Mouse (Mus musculus) stomach, embryonic 16.5 days (tissue): ENCODE data around the gene Plekhg2. TPM values are rescaled to one million over a fixed set of nuclear protein-coding genes. Genes with fewer than 3 reads are reported as not detected.
A peak's percentile ranks its signal among the peaks of the same experiment; 100 is the strongest.

Source experiments
- ATAC-seq: fragments of 200-750 bp; cut with Nextera tagmentation; 2 replicates; pipeline ENCODE4 v1.8.0; 2017; ENCODE audit warnings: moderate number of reproducible peaks, moderate TSS enrichment; ENCODE audit not compliant: insufficient read depth, low FRiP score
- H3K27ac ChIP-seq: fragments of 300-500 bp; sonication (generic); 2 replicates; pipeline ENCODE4 v1.5.1; 2014; ENCODE audit warnings: low read length
- H3K27me3 ChIP-seq: fragments of 300-500 bp; sonication (generic); 2 replicates; pipeline ENCODE4 v1.6.1; 2014; ENCODE audit warnings: low read length, control low read depth, mixed read lengths; ENCODE audit not compliant: control insufficient read depth, insufficient read depth
- H3K36me3 ChIP-seq: fragments of 300-500 bp; sonication (generic); 2 replicates; pipeline ENCODE4 v1.6.1; 2014; ENCODE audit warnings: low read length; ENCODE audit not compliant: control insufficient read depth, insufficient read depth
- H3K4me1 ChIP-seq: fragments of 300-500 bp; sonication (generic); 2 replicates; pipeline ENCODE4 v1.6.1; 2014; ENCODE audit warnings: low read length, control low read depth, mixed read lengths; ENCODE audit not compliant: control insufficient read depth, insufficient read depth
- H3K4me2 ChIP-seq: fragments of 300-500 bp; sonication (generic); 2 replicates; pipeline ENCODE4 v1.6.1; 2014; ENCODE audit warnings: low read depth, low read length, mixed read lengths
- H3K4me3 ChIP-seq: fragments of 300-500 bp; sonication (generic); replicated peaks from 2 replicates; pipeline ENCODE4 v1.5.1; 2014; ENCODE audit warnings: mild to moderate bottlenecking, low read length
- H3K9ac ChIP-seq: fragments of 300-500 bp; sonication (generic); 2 replicates; pipeline ENCODE4 v1.6.1; 2014; ENCODE audit warnings: low read length
- H3K9me3 ChIP-seq: fragments of 300-500 bp; sonication (generic); replicated peaks from 2 replicates; pipeline ENCODE4 v1.6.1; 2016; ENCODE audit warnings: low read length, control low read depth; ENCODE audit not compliant: control insufficient read depth
- WGBS: fragments of 180-500 bp; shearing (Covaris S2); extraction: QIAGEN DNeasy Blood & Tissue Kit; methylation state at CpG from one replicate; pipeline ENCODE4 v1.1.7; 2014; 5-methylcytosine and 5-hydroxymethylcytosine counted together
- polyA plus RNA-seq: library from polyadenylated mRNA; unstranded; fragments of >200 nt; fragmentation: Nextera tagmentation; extraction: Ambion mirVana; gene quantifications from 2 replicates; pipeline ENCODE4 v1.2.1, GENCODE M21; 2015

Gene Plekhg2
- polyA plus RNA-seq, 1 experiment from 2014 or later = 50.7 TPM

DNA sequence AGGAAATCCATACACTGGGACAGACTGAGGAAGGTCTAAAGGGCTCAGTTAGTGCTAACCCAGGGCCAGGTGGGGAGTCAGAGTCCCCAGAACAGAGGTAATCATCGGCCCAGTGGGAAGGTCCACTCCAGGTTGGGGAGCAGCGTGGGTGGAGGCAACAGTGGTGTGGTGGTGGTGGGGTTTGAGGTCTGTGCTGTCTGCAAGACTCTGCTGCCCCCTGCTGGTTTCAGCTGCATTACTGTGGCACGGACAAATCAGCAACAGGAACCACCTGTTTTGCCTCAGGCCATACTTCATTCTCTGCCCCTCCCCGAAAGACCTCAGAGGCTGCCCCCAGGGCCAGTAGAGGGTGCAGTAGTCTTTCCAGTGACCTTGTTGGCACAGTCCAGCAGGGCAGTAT is 14.1 kb upstream of the Plekhg2 start:
- H3K9me3 ChIP-seq = no peaks in the 10 kb centered on the region
- peaks cover 10% of the 10 kb centered on the region; the same call in 1 of the 2 replicates for H3K36me3 ChIP-seq
- WGBS = 5% methylated on average over 4 of the region's 4 CpGs
- peak overlapping the region; percentile 36; the same call in 1 of the 2 replicates for H3K9ac ChIP-seq
- H3K4me2 ChIP-seq = no peak overlapping the region
- no peaks in the 10 kb centered on the region for H3K27me3 ChIP-seq
- no peak overlapping the region for H3K4me3 ChIP-seq
- H3K27ac ChIP-seq = peak overlapping the region; percentile 79
- peaks cover 25% of the 10 kb centered on the region for H3K4me1 ChIP-seq
- ATAC-seq = peak; percentile 73

- ATAC-seq = no peak
- H3K4me2 ChIP-seq = no peak overlapping the region
- 76% methylated on average over 7 of the region's 7 CpGs for WGBS
- H3K9me3 ChIP-seq = no peaks in the 10 kb centered on the region
- H3K27me3 ChIP-seq = no peaks in the 10 kb centered on the region
- H3K27ac ChIP-seq = peak overlapping the region; percentile 79
- peaks cover 10% of the 10 kb centered on the region; the same call in 1 of the 2 replicates for H3K36me3 ChIP-seq
- no peak overlapping the region for H3K4me3 ChIP-seq
- H3K9ac ChIP-seq = peak overlapping the region; percentile 36; the same call in 1 of the 2 replicates
- H3K4me1 ChIP-seq = peaks cover 27% of the 10 kb centered on the region
These were observed 13.6 kb upstream of the Plekhg2 start for GRCm38 (mm10) chr7:28386007-28386406.

- no peak for ATAC-seq
- Histone ChIP-seq H3K27me3 (no peaks in the 10 kb centered on the region), H3K9me3 (no peaks in the 10 kb centered on the region), H3K36me3 (peaks cover 7% of the 10 kb centered on the region; the same call in 1 of the 2 replicates), H3K4me1 (peaks cover 35% of the 10 kb centered on the region), H3K4me2 (no peak overlapping the region), H3K27ac (0 out of 2 replicates have a peak overlapping the region, but pooled peaks have one; percentile 22), H3K9ac (no peak overlapping the region), H3K4me3 (no peak overlapping the region)
- WGBS = 92% methylated on average over 9 of the region's 9 CpGs
These were observed 12.8 kb upstream of the Plekhg2 start for GRCm38 (mm10) chr7:28385196-28385595.

GRCm38 (mm10) chr7:28384162-28384561 is 11.8 kb upstream of the Plekhg2 start:
- H3K27ac ChIP-seq = 0 out of 2 replicates have a peak overlapping the region, but pooled peaks have one; percentile 100
- ATAC-seq = no peak
- peaks cover 4% of the 10 kb centered on the region; the same call in 1 of the 2 replicates for H3K36me3 ChIP-seq
- H3K9ac ChIP-seq = no peak overlapping the region
- H3K4me1 ChIP-seq = peaks cover 45% of the 10 kb centered on the region
- H3K9me3 ChIP-seq = no peaks in the 10 kb centered on the region
- H3K27me3 ChIP-seq = no peaks in the 10 kb centered on the region
- H3K4me2 ChIP-seq = no peak overlapping the region
- 74% methylated on average over 6 of the region's 6 CpGs for WGBS
- no peak overlapping the region for H3K4me3 ChIP-seq

DNA sequence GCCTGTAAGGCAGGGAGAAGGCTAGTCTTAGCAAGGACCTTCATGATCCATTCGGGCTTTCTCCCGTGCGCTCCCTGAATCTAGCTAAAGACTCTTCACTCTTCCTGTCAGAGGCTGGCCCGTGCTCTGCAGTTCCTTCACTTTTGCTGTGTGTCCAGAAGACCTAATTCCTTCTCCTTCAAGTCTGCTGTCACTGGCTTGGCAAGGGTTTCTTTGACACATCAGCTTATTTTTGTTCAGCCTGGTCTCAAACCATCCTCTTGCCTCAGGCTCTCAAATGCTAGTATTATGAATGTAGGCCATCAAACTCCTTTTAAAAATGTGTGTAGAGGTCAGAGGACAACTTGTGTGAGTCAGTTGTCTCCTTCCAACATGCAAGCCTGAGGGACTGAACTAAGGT is 11.2 kb upstream of the Plekhg2 start:
- no peak overlapping the region for H3K4me2 ChIP-seq
- H3K27ac ChIP-seq = peak overlapping the region; percentile 100
- peaks cover 45% of the 10 kb centered on the region for H3K4me1 ChIP-seq
- H3K9ac ChIP-seq = peak overlapping the region; percentile 46
- no peaks in the 10 kb centered on the region for H3K9me3 ChIP-seq
- WGBS = 64% methylated on average over 4 of the region's 4 CpGs
- H3K36me3 ChIP-seq = no peaks in the 10 kb centered on the region
- H3K27me3 ChIP-seq = no peaks in the 10 kb centered on the region
- no peak for ATAC-seq
- H3K4me3 ChIP-seq = no peak overlapping the region

DNA sequence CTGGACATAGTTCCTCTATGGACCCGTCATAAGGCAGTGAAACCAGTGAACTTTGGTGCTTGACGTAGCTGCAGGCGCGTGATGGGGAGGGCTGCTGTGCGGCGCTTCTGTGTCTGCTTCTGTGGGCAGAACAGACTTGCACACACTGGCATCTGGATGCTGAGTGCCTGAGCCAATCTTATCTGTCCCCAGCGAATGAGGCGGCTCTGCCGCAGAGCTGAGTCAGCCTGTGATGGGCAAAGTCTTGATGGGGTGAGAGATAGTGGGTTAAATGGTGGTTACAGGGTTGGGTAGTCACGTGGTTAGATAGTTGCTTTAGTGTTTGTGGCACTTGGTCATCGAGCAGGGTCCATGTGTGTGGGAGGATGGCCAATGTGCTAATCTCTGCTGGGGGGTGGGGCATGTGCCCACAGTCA is 10.6 kb upstream of the Plekhg2 start:
- Histone ChIP-seq H3K4me2 (peak overlapping the region; percentile 69; the same call in 1 of the 2 replicates), H3K4me3 (no peak overlapping the region), H3K4me1 (peaks cover 49% of the 10 kb centered on the region), H3K9me3 (no peaks in the 10 kb centered on the region), H3K27me3 (no peaks in the 10 kb centered on the region), H3K9ac (peak overlapping the region; percentile 12; the same call in 1 of the 2 replicates), H3K27ac (peak overlapping the region; percentile 100), H3K36me3 (0 out of 2 replicates have a peak, but pooled peaks cover under 1% of the 10 kb centered on the region)
- no peak for ATAC-seq
- WGBS = 46% methylated on average over 11 of the region's 11 CpGs

DNA sequence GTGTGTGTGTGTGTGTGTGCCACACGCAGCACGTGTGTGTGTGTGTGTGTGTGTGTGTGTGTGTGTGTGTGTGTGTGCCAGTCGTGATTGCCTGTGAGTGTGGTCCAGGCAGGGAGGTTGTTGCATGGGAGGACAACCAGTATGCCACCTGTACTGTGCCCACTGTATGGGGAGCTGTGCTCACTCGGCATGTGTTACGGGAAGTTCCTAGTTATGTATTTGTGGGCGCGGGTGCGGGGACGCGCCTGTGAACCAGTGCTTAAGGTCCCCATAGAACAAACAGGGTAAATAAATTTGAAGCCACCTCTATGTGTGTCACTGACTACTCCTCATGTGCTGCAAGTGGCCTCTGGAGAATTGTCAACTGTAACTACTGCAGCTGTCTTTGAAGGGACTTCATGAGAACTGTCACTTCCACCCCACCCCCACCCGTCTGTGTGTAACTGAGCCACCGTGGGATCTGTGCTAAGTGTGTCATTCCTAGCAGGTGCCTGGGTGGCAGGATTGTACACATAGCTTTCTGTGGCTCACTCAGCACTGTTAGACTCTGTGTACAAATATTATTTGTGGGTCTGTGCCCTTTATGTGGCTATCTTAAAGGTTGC is 10.1 kb upstream of the Plekhg2 start:
- no peak for ATAC-seq
- Histone ChIP-seq H3K27ac (peak overlapping the region; percentile 100), H3K4me3 (peak overlapping the region; percentile 43), H3K9me3 (no peaks in the 10 kb centered on the region), H3K27me3 (no peaks in the 10 kb centered on the region), H3K4me1 (peaks cover 54% of the 10 kb centered on the region), H3K4me2 (peak overlapping the region; percentile 69), H3K36me3 (peaks cover 6% of the 10 kb centered on the region; the same call in 1 of the 2 replicates), H3K9ac (peak overlapping the region; percentile 82)
- 31% methylated on average over 10 of the region's 12 CpGs for WGBS

- H3K4me3 ChIP-seq = peak overlapping the region; percentile 43
- WGBS = 0% methylated on average over 20 of the region's 20 CpGs
- H3K27ac ChIP-seq = peak overlapping the region; percentile 100
- peaks cover 6% of the 10 kb centered on the region; the same call in 1 of the 2 replicates for H3K36me3 ChIP-seq
- peak overlapping the region; percentile 69 for H3K4me2 ChIP-seq
- no peaks in the 10 kb centered on the region for H3K27me3 ChIP-seq
- H3K9ac ChIP-seq = peak overlapping the region; percentile 82
- H3K4me1 ChIP-seq = peaks cover 59% of the 10 kb centered on the region
- ATAC-seq = peak; percentile 61
- no peaks in the 10 kb centered on the region for H3K9me3 ChIP-seq
These were observed 9.5 kb upstream of the Plekhg2 start for GRCm38 (mm10) chr7:28381938-28382337.

DNA sequence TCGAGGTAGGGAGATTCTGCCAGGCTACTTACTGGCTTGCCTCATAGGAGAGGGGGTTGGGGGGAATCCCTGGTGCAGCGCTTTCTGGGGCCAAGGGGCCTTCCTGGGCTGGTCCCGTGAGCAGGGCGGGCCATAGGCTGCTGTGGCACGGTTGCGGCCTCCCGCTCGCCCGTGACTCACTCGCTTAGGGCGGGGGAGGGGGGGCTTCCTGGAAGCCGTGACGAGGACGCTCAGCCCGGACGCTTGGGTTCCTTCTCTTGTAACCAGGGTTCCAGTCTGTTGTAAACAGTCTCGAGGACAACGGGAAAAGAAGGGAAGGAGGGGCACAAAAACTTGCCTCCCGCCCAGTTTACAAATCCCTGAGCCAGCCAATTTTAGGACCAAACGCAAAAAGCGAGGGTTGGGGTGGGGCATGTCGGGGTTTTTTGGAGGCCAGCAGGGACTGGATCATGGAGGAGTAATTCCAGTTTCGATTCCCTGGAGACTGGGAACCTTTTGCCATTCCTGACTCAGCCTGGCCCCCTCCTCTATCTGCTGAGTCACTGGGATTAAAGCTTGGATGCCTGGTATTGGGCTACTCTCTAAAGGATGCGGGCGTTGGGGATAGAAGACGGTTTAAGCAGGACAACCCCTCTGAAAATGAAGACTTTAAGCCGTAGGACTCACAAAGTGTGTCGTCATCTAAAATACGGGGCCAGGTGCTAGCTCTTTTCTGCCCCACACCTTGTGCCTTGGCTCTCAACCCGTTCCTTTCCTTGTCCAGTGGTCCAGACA is 8.8 kb upstream of the Plekhg2 start:
- peaks cover 6% of the 10 kb centered on the region; the same call in 1 of the 2 replicates for H3K36me3 ChIP-seq
- H3K9ac ChIP-seq = peak overlapping the region; percentile 82
- ATAC-seq = peak; percentile 55
- no peaks in the 10 kb centered on the region for H3K27me3 ChIP-seq
- peak overlapping the region; percentile 69 for H3K4me2 ChIP-seq
- peak overlapping the region; percentile 100 for H3K27ac ChIP-seq
- H3K4me1 ChIP-seq = peaks cover 58% of the 10 kb centered on the region
- no peaks in the 10 kb centered on the region for H3K9me3 ChIP-seq
- peak overlapping the region; percentile 43 for H3K4me3 ChIP-seq
- 3% methylated on average over 30 of the region's 30 CpGs for WGBS
